Mouse (Mus musculus) heart, adult 2 months (tissue): ENCODE measurements around the gene Adam17.

Source experiments
- CTCF ChIP-seq: fragments of 200-600 bp; IDR thresholded peaks from 2 replicates; pipeline ENCODE4 v1.8.1; 2022; ENCODE audit warnings: antibody characterized with exemption, mild to moderate bottlenecking, moderate library complexity
- EP300 ChIP-seq: fragments of 200-500 bp; IDR thresholded peaks from 2 replicates; pipeline ENCODE4 v1.6.1; 2011; ENCODE audit warnings: low read depth, low read length, control low read depth; ENCODE audit not compliant: insufficient read depth
- POLR2A ChIP-seq: fragments of 200-500 bp; IDR thresholded peaks from 2 replicates; pipeline ENCODE4 v1.6.1; 2011; ENCODE audit warnings: mild to moderate bottlenecking, low read depth, low read length, control low read depth; ENCODE audit not compliant: insufficient read depth

DNA sequence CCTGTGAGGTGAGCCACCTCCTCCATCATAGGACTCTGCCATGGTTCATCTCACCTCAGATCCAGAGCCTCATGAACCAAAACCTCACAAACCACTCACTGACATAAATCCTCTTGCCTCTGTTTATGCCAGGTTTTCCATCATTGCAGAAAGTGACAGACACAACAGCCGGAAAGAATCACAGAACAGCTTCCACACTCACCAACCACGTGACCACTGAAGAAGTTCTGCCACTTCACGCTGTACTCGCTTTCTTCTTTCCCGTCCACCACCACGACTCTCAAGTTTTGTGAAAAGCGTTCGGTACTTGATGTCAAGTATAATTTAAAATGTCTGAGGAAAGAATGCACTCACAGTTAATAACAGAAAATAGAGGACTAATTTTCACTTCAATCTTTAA is 19.8 kb downstream of the Adam17 start:
- TF ChIP-seq CTCF (no peak), POLR2A (no peak), EP300 (no peak)
